Comparison of ENCODE assay signal across 26 mouse cellular contexts in genomic region chr16:12779079-12779478, GRCm38 (mm10).
"Had no signal": no experiment of that assay in that cellular context is flagged by ENCODE, and none has a peak within 500 bp of the region (broad histone marks: within the 10 kb centered on the region; RNA-seq: fewer than 3 reads in every experiment).

No protein-coding gene starts in this region.

- ATAC-seq: hindbrain, embryonic 16.5 days; inflammation-experienced regulatory T-cells, adult 6 months; intestine, embryonic 15.5 days; intestine, postnatal 0 days; liver, embryonic 12.5 days had no signal

- H3K36me3 ChIP-seq: heart, embryonic 13.5 days; heart, embryonic 15.5 days; hindbrain, embryonic 12.5 days; intestine, embryonic 15.5 days; limb, embryonic 13.5 days; limb, embryonic 15.5 days; liver, embryonic 12.5 days had no signal

- H3K9me3 ChIP-seq: heart, embryonic 13.5 days; heart, embryonic 15.5 days; hindbrain, embryonic 12.5 days; intestine, embryonic 15.5 days; limb, embryonic 13.5 days; limb, embryonic 15.5 days; liver, embryonic 12.5 days had no signal

- DNase-seq: gastrocnemius, postnatal 14 days; gastrocnemius, postnatal 36 days; heart, adult 2 months; heart, postnatal 14 days; heart, postnatal 36 days; kidney, adult 18-20 months; kidney, adult 8-10 months; kidney, postnatal 10 days; kidney, postnatal 25 days; kidney, postnatal 4 days; layer of hippocampus, postnatal 36 days; left cerebral cortex, postnatal 4 days had no signal

- H3K4me1 ChIP-seq: heart, embryonic 13.5 days; heart, embryonic 15.5 days; hindbrain, embryonic 12.5 days; intestine, embryonic 15.5 days; limb, embryonic 13.5 days; limb, embryonic 15.5 days; liver, embryonic 12.5 days had no signal

- H3K27ac ChIP-seq: heart, adult 2 months; heart, embryonic 13.5 days; heart, embryonic 15.5 days; hindbrain, embryonic 12.5 days; hindbrain, embryonic 14.5 days; intestine, embryonic 15.5 days; layer of hippocampus, adult 2 months; limb, embryonic 13.5 days; limb, embryonic 15.5 days; liver, embryonic 12.5 days; liver, embryonic 14.5 days had no signal

- H3K4me2 ChIP-seq: heart, embryonic 11.5 days; heart, embryonic 13.5 days; heart, embryonic 15.5 days; hindbrain, embryonic 12.5 days; hindbrain, embryonic 14.5 days; intestine, embryonic 15.5 days; limb, embryonic 13.5 days; limb, embryonic 15.5 days; liver, embryonic 12.5 days had no signal

- H3K9ac ChIP-seq: heart, embryonic 13.5 days; heart, embryonic 15.5 days; hindbrain, embryonic 12.5 days; hindbrain, embryonic 14.5 days; intestine, embryonic 15.5 days; limb, embryonic 13.5 days; limb, embryonic 15.5 days; liver, embryonic 12.5 days; liver, embryonic 14.5 days had no signal

- H3K27me3 ChIP-seq: heart, embryonic 13.5 days; heart, embryonic 15.5 days; hindbrain, embryonic 12.5 days; intestine, embryonic 15.5 days; limb, embryonic 13.5 days; limb, embryonic 15.5 days; liver, embryonic 12.5 days had no signal

- H3K4me3 ChIP-seq: heart, adult 2 months; heart, embryonic 13.5 days; heart, embryonic 15.5 days; hindbrain, embryonic 12.5 days; intestine, embryonic 15.5 days; layer of hippocampus, adult 2 months; limb, embryonic 13.5 days; limb, embryonic 15.5 days; liver, embryonic 12.5 days had no signal
